Mouse (Mus musculus) liver, embryonic 15.5 days (tissue): ENCODE results near the gene Pprc1. TPM values are rescaled to one million over a fixed set of nuclear protein-coding genes. Genes with fewer than 3 reads are reported as not detected.

Experiments used
- ATAC-seq: fragments of 200-750 bp; cut with Nextera tagmentation; 2 replicates; pipeline ENCODE4 v1.8.0; 2017; ENCODE audit warnings: moderate number of reproducible peaks, mild to moderate bottlenecking, moderate library complexity; ENCODE audit not compliant: insufficient read depth
- H3K27ac ChIP-seq: fragments of 300-500 bp; sonication (generic); replicated peaks from 2 replicates; pipeline ENCODE4 v1.5.1; 2015; ENCODE audit warnings: mild to moderate bottlenecking, inconsistent platforms
- H3K27me3 ChIP-seq: fragments of 300-500 bp; sonication (generic); 2 replicates; pipeline ENCODE4 v1.6.1; 2015; ENCODE audit warnings: mild to moderate bottlenecking, inconsistent platforms
- H3K36me3 ChIP-seq: fragments of 300-500 bp; sonication (generic); replicated peaks from 2 replicates; pipeline ENCODE4 v1.6.1; 2015; ENCODE audit warnings: moderate library complexity, mild to moderate bottlenecking, inconsistent platforms
- H3K4me1 ChIP-seq: fragments of 300-500 bp; sonication (generic); replicated peaks from 2 replicates; pipeline ENCODE4 v1.6.1; 2015; ENCODE audit warnings: inconsistent platforms
- H3K4me2 ChIP-seq: fragments of 300-500 bp; sonication (generic); 2 replicates; pipeline ENCODE4 v1.6.1; 2015; ENCODE audit warnings: moderate library complexity, mild to moderate bottlenecking, inconsistent platforms
- H3K4me3 ChIP-seq: fragments of 300-500 bp; sonication (generic); replicated peaks from 2 replicates; pipeline ENCODE4 v1.5.1; 2015; ENCODE audit warnings: mild to moderate bottlenecking, inconsistent platforms
- H3K9ac ChIP-seq: fragments of 300-500 bp; sonication (generic); 2 replicates; pipeline ENCODE4 v1.6.1; 2015; ENCODE audit warnings: moderate library complexity, mild to moderate bottlenecking, inconsistent platforms
- H3K9me3 ChIP-seq: fragments of 300-500 bp; sonication (generic); replicated peaks from 2 replicates; pipeline ENCODE4 v1.6.1; 2016; ENCODE audit warnings: inconsistent platforms
- WGBS: fragments of 180-500 bp; shearing (Covaris S2); methylation state at CpG from one replicate; pipeline ENCODE4 v1.1.7; 2015; ENCODE audit warnings: mixed read lengths; ENCODE audit not compliant: insufficient replicate concordance; 5-methylcytosine and 5-hydroxymethylcytosine counted together
- polyA plus RNA-seq: library from polyadenylated mRNA; unstranded; fragments of >200 nt; fragmentation: Nextera tagmentation; extraction: Ambion mirVana; gene quantifications from 2 replicates; pipeline ENCODE4 v1.2.1, GENCODE M21; 2015

The Pprc1 gene
- polyA plus RNA-seq, 1 experiment from 2014 or later, result 15.7 TPM

DNA sequence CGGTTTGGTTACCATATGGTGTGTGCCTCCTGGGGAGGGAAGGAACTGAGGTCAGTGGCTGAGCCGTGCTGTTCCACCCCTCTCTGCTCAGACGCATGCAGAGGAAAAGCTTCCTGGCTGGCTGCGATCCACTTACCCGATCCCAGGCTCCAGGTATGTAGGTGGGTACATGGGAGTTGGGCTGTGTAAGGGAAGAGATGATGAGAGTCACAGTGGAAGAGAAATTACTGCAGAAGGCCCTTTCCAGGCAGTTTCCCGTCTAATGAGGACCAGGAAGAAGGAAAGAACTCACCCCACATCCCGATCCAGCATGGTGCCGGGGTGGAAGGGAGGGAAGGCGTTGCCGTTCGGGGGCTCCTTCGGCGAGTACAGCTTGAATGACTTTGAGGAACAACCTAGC lies 8.7 kb upstream of the Pprc1 start:
- no peaks in the 10 kb centered on the region for H3K9me3 ChIP-seq
- peak overlapping the region; percentile 74 for H3K4me3 ChIP-seq
- H3K4me1 ChIP-seq, result peaks cover 69% of the 10 kb centered on the region
- no peaks in the 10 kb centered on the region for H3K27me3 ChIP-seq
- 0 out of 2 replicates have a peak overlapping the region, but pooled peaks have one; percentile 87 for H3K9ac ChIP-seq
- peak overlapping the region; percentile 99 for H3K4me2 ChIP-seq
- peak overlapping the region; percentile 93 for H3K27ac ChIP-seq
- no peak for ATAC-seq
- 83% methylated on average over 13 of the region's 13 CpGs for WGBS
- H3K36me3 ChIP-seq, result peaks cover 58% of the 10 kb centered on the region

- peak overlapping the region; percentile 87 for H3K9ac ChIP-seq
- no peaks in the 10 kb centered on the region for H3K27me3 ChIP-seq
- 42% methylated on average over 13 of the region's 13 CpGs for WGBS
- peak overlapping the region; percentile 74 for H3K4me3 ChIP-seq
- H3K36me3 ChIP-seq, result peaks cover 53% of the 10 kb centered on the region
- peak overlapping the region; percentile 93 for H3K27ac ChIP-seq
- ATAC-seq, result no peak
- H3K4me2 ChIP-seq, result peak overlapping the region; percentile 99
- H3K4me1 ChIP-seq, result peaks cover 74% of the 10 kb centered on the region
- no peaks in the 10 kb centered on the region for H3K9me3 ChIP-seq
These were observed 8.0 kb upstream of the Pprc1 start for GRCm38 (mm10) chr19:46036477-46037242.

DNA sequence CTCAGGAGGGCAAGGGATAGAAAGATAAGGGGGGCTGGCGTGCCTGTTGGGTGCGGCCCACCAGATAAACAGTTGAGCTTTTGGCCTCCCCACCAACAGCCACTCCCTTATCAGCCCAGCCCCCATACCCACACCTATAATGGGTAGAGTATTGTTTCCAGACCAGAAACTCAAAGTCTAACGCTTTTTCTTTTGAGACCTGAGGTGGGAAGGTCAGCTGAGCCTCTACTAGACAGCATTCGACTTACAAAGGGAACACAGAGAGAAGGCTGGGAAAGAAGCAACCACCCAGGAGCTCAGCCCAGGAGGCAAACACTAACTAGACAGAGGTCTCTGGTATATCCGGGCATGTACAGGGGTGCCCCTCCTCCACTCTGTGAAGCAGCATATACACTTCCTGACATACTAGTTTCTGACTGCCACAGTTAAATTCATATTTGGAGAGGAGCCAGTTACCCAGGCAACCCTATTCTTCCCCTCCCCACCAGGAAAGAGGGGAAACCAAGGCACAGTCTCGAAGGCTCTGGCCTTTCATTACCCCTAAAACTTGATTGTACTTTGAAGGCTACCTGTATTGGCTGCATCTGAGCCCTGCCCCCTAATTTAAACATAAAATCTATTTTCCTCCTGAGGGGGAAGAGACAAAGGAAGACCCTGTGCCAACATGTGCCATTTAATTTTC lies 7.3 kb upstream of the Pprc1 start:
- Histone ChIP-seq H3K4me1 (peaks cover 74% of the 10 kb centered on the region), H3K36me3 (peaks cover 46% of the 10 kb centered on the region), H3K4me2 (peak overlapping the region; percentile 99), H3K27me3 (no peaks in the 10 kb centered on the region), H3K4me3 (peak overlapping the region; percentile 74), H3K9me3 (no peaks in the 10 kb centered on the region), H3K9ac (peak overlapping the region; percentile 87), H3K27ac (peak overlapping the region; percentile 93)
- WGBS, result 11% methylated on average over 6 of the region's 6 CpGs
- ATAC-seq, result peak; percentile 69

- peak overlapping the region; percentile 87 for H3K9ac ChIP-seq
- H3K4me3 ChIP-seq, result peak overlapping the region; percentile 74
- WGBS, result 8% methylated on average over 13 of the region's 13 CpGs
- H3K36me3 ChIP-seq, result peaks cover 38% of the 10 kb centered on the region
- H3K27me3 ChIP-seq, result no peaks in the 10 kb centered on the region
- peaks cover 76% of the 10 kb centered on the region for H3K4me1 ChIP-seq
- no peaks in the 10 kb centered on the region for H3K9me3 ChIP-seq
- H3K27ac ChIP-seq, result peak overlapping the region; percentile 93
- ATAC-seq, result no peak
- peak overlapping the region; percentile 99 for H3K4me2 ChIP-seq
These were observed 6.5 kb upstream of the Pprc1 start for GRCm38 (mm10) chr19:46037925-46038850.

- peak overlapping the region; percentile 87 for H3K9ac ChIP-seq
- peak overlapping the region; percentile 74 for H3K4me3 ChIP-seq
- WGBS, result 0% methylated on average over 17 of the region's 17 CpGs
- H3K27me3 ChIP-seq, result no peaks in the 10 kb centered on the region
- ATAC-seq, result peak; percentile 25
- H3K27ac ChIP-seq, result peak overlapping the region; percentile 93
- peak overlapping the region; percentile 99 for H3K4me2 ChIP-seq
- no peaks in the 10 kb centered on the region for H3K9me3 ChIP-seq
- H3K36me3 ChIP-seq, result peaks cover 31% of the 10 kb centered on the region
- H3K4me1 ChIP-seq, result peaks cover 83% of the 10 kb centered on the region
These were observed 5.8 kb upstream of the Pprc1 start for GRCm38 (mm10) chr19:46038851-46039260.

- Histone ChIP-seq H3K27ac (peak overlapping the region; percentile 93), H3K4me3 (peak overlapping the region; percentile 74), H3K9ac (peak overlapping the region; percentile 87), H3K4me1 (peaks cover 85% of the 10 kb centered on the region), H3K9me3 (no peaks in the 10 kb centered on the region), H3K27me3 (no peaks in the 10 kb centered on the region), H3K36me3 (peaks cover 25% of the 10 kb centered on the region), H3K4me2 (peak overlapping the region; percentile 99)
- ATAC-seq, result peak; percentile 79
- 3% methylated on average over 23 of the region's 30 CpGs for WGBS
These were observed 5.2 kb upstream of the Pprc1 start for GRCm38 (mm10) chr19:46039478-46039877.

- Histone ChIP-seq H3K27ac (peak overlapping the region; percentile 93), H3K9me3 (no peaks in the 10 kb centered on the region), H3K4me1 (peaks cover 89% of the 10 kb centered on the region), H3K27me3 (peaks cover 7% of the 10 kb centered on the region), H3K4me2 (peak overlapping the region; percentile 99), H3K36me3 (peaks cover 16% of the 10 kb centered on the region), H3K9ac (peak overlapping the region; percentile 87), H3K4me3 (peak overlapping the region; percentile 74)
- 24% methylated on average over 14 of the region's 14 CpGs for WGBS
- no peak for ATAC-seq
These were observed 4.4 kb upstream of the Pprc1 start for GRCm38 (mm10) chr19:46040149-46040902.

GRCm38 (mm10) chr19:46041299-46041932 lies 3.3 kb upstream of the Pprc1 start:
- 33% methylated on average over 7 of the region's 7 CpGs for WGBS
- H3K36me3 ChIP-seq, result peaks cover 6% of the 10 kb centered on the region
- H3K9me3 ChIP-seq, result no peaks in the 10 kb centered on the region
- H3K4me1 ChIP-seq, result peaks cover 92% of the 10 kb centered on the region
- H3K9ac ChIP-seq, result peak overlapping the region; percentile 51
- peak overlapping the region; percentile 25; the same call in 1 of the 2 replicates for H3K4me3 ChIP-seq
- ATAC-seq, result no peak
- peak overlapping the region; percentile 99 for H3K4me2 ChIP-seq
- peak overlapping the region; percentile 93 for H3K27ac ChIP-seq
- peaks cover 18% of the 10 kb centered on the region for H3K27me3 ChIP-seq

DNA sequence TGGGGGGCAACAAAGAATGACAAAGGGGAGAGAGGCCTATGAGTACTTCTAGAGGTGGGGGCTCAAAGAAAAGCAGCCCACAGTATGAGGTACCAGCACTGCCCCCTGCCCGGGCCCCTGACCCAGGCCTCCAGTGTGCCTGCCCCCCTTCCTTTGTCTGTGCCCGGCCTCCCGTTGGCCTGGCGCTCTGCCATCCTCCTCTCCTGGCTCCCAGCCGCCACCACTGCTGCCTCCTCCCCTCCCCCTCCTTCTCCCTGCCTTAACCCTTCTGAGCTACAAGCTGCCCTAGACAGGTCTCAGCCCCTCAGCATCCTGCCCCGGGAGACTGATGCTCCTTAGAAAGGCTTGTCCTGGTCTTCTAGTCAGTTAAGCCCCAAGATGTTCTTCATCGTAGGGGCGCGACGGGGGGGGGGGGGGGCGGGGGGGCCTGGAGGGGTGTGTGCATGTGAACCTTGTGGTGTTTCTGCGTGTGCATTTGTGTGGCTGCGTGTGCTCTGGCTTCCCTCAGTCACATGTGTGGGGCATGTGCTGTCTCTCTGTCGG lies 2.7 kb upstream of the Pprc1 start:
- peak overlapping the region; percentile 93 for H3K27ac ChIP-seq
- WGBS, result under 1% methylated on average over 14 of the region's 14 CpGs
- peak overlapping the region; percentile 25 for H3K4me3 ChIP-seq
- H3K9ac ChIP-seq, result peak overlapping the region; percentile 51
- H3K9me3 ChIP-seq, result no peaks in the 10 kb centered on the region
- no peak for ATAC-seq
- H3K4me1 ChIP-seq, result peaks cover 88% of the 10 kb centered on the region
- H3K36me3 ChIP-seq, result no peaks in the 10 kb centered on the region
- peaks cover 24% of the 10 kb centered on the region for H3K27me3 ChIP-seq
- peak overlapping the region; percentile 99 for H3K4me2 ChIP-seq
